Mouse (Mus musculus) CD4-positive, CD25-positive, alpha-beta regulatory T cell, adult 4 months (primary cell): ENCODE results near the gene Hist1h2bn. TPM values are rescaled to one million over a fixed set of nuclear protein-coding genes. Genes with fewer than 3 reads are reported as not detected.
"Not testable (repeated sequence)": the region's sequence is repeated elsewhere in the genome, so short reads cannot be mapped to it uniquely, and the experiment has no call there.

Experiments
- ATAC-seq: one replicate; pipeline ENCODE4 v1.8.0; 2017
- polyA plus RNA-seq, 2 experiments: library from polyadenylated mRNA; unstranded; fragments of 100-300 nt; shearing (Covaris generic); gene quantifications; one replicate each; pipeline ENCODE4 v1.2.1; 2017

The Hist1h2bn gene
- polyA plus RNA-seq, 2 experiments from 2014 or later = 5.6 TPM; not detected in 1

GRCm38 (mm10) chr13:21782361-21783254, 28.7 kb downstream of the Hist1h2bn start:
- not testable (repeated sequence) for ATAC-seq

DNA sequence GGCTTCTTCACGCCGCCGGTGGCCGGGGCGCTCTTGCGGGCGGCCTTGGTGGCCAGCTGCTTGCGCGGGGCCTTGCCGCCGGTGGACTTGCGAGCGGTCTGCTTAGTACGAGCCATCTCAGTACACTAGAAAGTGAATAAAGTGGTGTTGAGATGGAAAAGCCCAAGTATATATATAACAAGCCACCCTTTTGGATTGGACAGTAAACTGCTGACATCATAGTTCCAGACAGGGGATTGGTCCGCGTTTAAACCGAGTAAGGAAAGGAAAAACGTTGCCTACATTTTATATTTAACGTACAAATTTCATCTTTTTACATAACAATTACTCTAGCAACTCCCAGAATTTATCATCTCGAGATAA, 29.3 kb downstream of the Hist1h2bn start, which contains the start of gene Hist1h3i:
TSS of gene Hist1h3i (minus strand) at position 116 of the 363 bp plus-strand sequence.
- ATAC-seq = peak; percentile 62

DNA sequence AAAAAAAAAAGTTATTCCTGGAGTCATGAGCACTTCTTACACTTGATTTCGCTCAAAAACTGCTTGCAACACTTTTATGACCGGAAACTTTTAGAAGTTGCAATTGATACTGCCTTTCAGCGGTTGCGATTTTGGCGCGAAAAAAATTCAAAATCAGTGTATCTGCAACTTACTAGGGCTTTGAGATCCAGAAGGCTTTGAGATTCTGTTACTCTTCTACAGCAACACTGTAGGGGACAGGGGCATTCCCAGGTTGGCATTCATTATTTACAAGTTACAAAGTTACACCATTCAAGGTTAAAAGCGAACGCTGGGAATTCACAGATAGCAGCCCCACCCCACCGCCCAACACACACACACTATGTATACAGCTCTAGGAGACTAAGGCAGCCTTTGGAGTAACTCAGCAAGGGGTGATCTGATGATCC, 29.8 kb downstream of the Hist1h2bn start:
- no peak for ATAC-seq

DNA sequence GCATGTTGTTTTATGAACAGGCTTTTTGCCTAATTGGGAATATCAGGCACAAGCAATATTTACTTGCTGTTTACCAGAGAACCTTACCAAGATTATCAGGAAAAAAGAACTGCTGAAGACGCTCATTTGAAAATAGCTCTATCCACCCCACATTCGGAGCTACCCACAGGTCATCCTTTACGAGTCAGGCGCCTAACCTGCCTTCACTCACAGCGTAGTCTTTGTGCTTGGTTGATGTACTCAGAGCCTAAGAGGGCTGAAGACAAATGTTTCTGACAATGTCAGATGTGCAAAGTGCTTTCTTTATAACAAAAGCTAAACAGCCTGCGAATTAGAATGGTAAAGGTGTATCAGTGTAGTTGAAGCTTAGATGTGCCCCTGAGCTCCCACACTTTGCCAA, 30.4 kb downstream of the Hist1h2bn start:
- no peak for ATAC-seq

GRCm38 (mm10) chr13:21786189-21786898, 32.4 kb downstream of the Hist1h2bn start:
- ATAC-seq = no peak

DNA sequence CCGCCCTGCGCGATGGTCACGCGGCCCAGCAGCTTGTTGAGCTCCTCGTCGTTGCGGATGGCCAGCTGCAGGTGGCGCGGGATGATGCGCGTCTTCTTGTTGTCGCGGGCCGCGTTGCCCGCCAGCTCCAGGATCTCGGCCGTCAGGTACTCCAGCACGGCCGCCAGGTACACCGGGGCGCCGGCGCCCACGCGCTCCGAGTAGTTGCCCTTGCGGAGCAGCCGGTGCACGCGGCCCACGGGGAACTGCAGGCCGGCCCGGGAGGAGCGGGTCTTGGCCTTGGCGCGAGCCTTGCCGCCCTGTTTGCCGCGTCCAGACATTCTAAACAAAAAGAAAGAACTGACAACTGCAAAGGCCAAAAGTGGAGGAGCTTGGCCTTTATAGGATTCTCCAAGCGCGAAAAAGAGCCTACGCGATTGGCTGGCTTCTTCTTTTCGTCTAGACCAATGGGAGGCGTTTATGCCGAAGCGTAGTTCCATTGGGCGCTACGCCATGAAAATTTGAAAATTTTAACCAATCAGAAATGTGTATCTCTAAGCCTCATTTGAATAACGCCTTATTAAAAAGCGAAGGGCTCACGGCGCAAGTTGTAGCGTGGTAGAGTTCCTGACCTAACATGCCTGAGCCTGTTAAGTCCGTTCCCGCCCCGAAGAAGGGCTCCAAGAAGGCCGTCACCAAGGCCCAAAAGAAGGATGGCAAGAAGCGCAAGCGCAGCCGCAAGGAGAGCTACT, 33.1 kb downstream of the Hist1h2bn start, which contains the start of the genes Hist1h2an and Hist1h2bp:
TSS of gene Hist1h2an (minus strand) at position 320 of the 731 bp plus-strand sequence.
TSS of gene Hist1h2bp (plus strand) at position 563 of the 731 bp plus-strand sequence.
- peak; percentile 90 for ATAC-seq

- ATAC-seq = no peak
Measured at GRCm38 (mm10) chr13:21787760-21788593, 34.1 kb downstream of the Hist1h2bn start.

DNA sequence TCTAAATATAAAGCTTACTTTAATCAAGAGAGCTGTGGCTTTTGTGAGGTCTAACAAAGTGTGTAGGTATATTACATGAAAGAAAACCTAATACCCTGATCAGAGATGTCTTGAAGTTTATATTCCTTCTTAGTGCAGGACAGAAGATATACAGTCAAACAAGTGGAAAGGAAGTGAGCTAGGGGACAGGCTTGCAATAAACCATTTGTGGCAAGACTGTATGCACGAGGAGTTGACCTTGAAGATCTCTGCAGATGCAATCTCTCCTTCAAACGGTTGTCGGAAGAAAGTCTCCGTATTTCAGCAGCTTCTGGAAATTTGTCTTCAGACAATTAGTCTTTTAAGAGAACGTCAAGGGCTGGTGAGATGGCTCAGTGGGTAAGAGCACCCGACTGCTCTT, 36.0 kb downstream of the Hist1h2bn start:
- no peak for ATAC-seq

DNA sequence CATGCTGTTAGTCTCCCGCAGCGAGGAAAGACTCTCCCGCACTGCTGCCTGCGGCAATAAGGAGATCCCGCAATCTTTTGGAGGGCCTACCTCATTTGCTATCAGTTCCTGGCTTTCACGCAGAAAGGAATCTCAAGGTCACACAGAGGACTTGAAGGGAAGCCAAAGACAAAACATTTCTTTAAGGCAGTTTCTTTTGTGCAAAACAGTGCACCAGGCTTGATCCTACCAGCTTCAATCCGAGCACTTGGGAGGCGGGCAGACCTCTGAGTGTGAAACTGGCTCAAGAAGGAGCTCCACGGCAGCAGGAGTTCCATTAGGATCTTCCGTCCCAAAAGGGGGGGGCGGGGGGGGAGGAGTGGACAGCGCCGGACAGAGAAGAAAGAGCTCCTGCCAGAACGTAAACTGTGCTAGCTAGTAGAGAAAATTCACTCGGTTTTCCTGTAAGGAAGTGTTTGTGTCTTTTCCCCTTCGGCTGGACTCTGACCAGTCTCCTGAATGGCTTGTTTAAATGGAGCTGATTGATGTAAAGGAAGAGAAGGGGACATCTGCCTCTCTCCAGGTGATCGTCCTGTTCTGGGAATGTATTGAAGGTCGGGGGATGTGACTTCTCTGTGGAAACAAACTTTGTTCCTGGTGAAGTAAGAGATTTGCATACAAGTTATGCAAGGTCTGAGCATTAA, 36.8 kb downstream of the Hist1h2bn start:
- ATAC-seq = no peak

DNA sequence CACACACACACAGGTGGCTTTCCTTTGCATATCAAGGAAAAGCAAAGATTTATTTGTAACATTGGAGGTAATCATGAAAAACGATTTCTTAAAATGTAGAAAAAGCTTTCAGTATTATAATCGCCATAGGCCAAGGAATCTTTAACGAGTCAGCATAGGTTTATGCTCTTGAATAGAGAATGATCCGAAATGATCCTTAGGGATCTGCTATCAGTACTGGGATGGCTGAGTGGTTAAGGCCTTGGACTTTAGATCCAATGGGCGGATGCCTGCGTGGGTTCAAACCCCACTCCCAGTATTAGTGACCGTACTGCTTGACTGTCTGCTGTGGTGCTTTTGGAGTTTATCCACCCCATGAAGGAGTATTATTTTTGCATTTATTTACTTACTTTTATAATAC, 41.7 kb downstream of the Hist1h2bn start:
- no peak for ATAC-seq

DNA sequence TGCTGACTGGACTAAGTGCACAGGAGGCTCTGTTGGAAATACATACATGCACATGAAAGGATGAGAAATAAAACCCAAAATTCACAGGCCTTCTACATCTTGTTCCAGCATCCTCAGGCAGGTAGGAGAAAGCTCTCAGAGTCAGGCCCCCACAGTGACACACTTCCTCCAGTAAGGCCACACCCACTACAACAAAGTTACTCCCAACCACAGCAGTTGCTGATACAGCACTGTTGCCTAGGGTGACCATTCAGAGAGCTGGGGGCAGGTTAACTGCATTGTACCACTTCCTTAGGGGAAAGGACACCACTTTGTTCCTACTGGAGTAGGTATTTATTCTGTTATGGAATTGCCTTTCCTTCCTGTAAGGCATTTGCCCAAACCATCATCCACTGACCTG, 43.2 kb downstream of the Hist1h2bn start:
- peak; percentile 53 for ATAC-seq

- ATAC-seq = peak; percentile 96
Measured at GRCm38 (mm10) chr13:21803058-21803457, 49.1 kb downstream of the Hist1h2bn start.

Other genes starting within 250 kb of the Hist1h2bn start
- 1 to 10 TPM; 5.2 to 6.1 TPM for gene Zkscan8, start 223.0 kb upstream of the Hist1h2bn start, polyA plus RNA-seq
- gene Olfr1366, start 211.3 kb upstream of the Hist1h2bn start, polyA plus RNA-seq = not detected
- gene Olfr1535, start 194.2 kb upstream of the Hist1h2bn start, polyA plus RNA-seq = under 1 TPM in 1 of 2 experiments, not detected in 1; 0.32 TPM
- gene Olfr1364, start 172.4 kb upstream of the Hist1h2bn start, polyA plus RNA-seq = not detected
- gene Olfr1362, start 140.1 kb upstream of the Hist1h2bn start, polyA plus RNA-seq = not detected
- gene Olfr11, start 111.6 kb upstream of the Hist1h2bn start, polyA plus RNA-seq = not detected
- not detected for gene Olfr1361, start 90.7 kb upstream of the Hist1h2bn start, polyA plus RNA-seq
- not detected for gene Olfr1360, start 76.7 kb upstream of the Hist1h2bn start, polyA plus RNA-seq
- gene Olfr1359, start 56.0 kb upstream of the Hist1h2bn start, polyA plus RNA-seq = not detected
- not detected for gene Hist1h2bl, start 38.0 kb upstream of the Hist1h2bn start, polyA plus RNA-seq
- 10 to 100 TPM in 1 of 2 experiments, not detected in 1; 41.5 TPM for gene Hist1h2ai, start 37.7 kb upstream of the Hist1h2bn start, polyA plus RNA-seq
- gene Hist1h3h, start 36.5 kb upstream of the Hist1h2bn start, polyA plus RNA-seq = 1 to 10 TPM; 2.1 to 2.5 TPM
- 1 to 10 TPM; 1.8 to 2.5 TPM for gene Hist1h2bm, start 32.1 kb upstream of the Hist1h2bn start, polyA plus RNA-seq
- not detected for gene Hist1h4j, start 19.1 kb upstream of the Hist1h2bn start, polyA plus RNA-seq
- gene Hist1h4k, start 3.6 kb upstream of the Hist1h2bn start, polyA plus RNA-seq = 10 to 100 TPM in 1 of 2 experiments, 1 to 10 TPM in 1; 8.2 to 16.8 TPM
- gene Hist1h2ak, start 296 bp upstream of the Hist1h2bn start, polyA plus RNA-seq = 1 to 10 TPM in 1 of 2 experiments, not detected in 1; 2.1 TPM
- 1 to 10 TPM; 3.6 to 5.1 TPM for gene Hist1h1b, start 26.5 kb downstream of the Hist1h2bn start, polyA plus RNA-seq
- gene Hist1h3i, start 29.2 kb downstream of the Hist1h2bn start, polyA plus RNA-seq = not detected
- gene Hist1h2an, start 33.1 kb downstream of the Hist1h2bn start, polyA plus RNA-seq = 1 to 10 TPM in 1 of 2 experiments, not detected in 1; 8.0 TPM
- gene Hist1h2bp, start 33.3 kb downstream of the Hist1h2bn start, polyA plus RNA-seq = not detected
- 1 to 10 TPM; 4.9 to 6.4 TPM for gene Hist1h2bq, start 56.1 kb downstream of the Hist1h2bn start, polyA plus RNA-seq
- not detected for gene Hist1h2ao, start 56.3 kb downstream of the Hist1h2bn start, polyA plus RNA-seq
- gene Hist1h4m, start 57.6 kb downstream of the Hist1h2bn start, polyA plus RNA-seq = 10 to 100 TPM in 1 of 2 experiments, not detected in 1; 21.4 TPM
- gene Hist1h4n, start 78.1 kb downstream of the Hist1h2bn start, polyA plus RNA-seq = 10 to 100 TPM in 1 of 2 experiments, not detected in 1; 12.8 TPM
- gene Hist1h2ap, start 79.4 kb downstream of the Hist1h2bn start, polyA plus RNA-seq = 100 to 1,000 TPM in 1 of 2 experiments, 10 to 100 TPM in 1; 94.5 to 115 TPM
- gene Hist1h2br, start 79.6 kb downstream of the Hist1h2bn start, polyA plus RNA-seq = 1 to 10 TPM; 4.7 to 6.5 TPM
- under 1 TPM in 1 of 2 experiments, not detected in 1; 0.37 TPM for gene Zfp184, start 191.0 kb downstream of the Hist1h2bn start, polyA plus RNA-seq
- gene Pom121l2, start 227.1 kb downstream of the Hist1h2bn start, polyA plus RNA-seq = not detected